Mouse (Mus musculus): Measurements from ENCODE around the gene Papss1. TPM values are rescaled to one million over a fixed set of nuclear protein-coding genes. Genes with fewer than 3 reads are reported as not detected.

Papss1 gene
- polyA plus RNA-seq, 1 experiment from 2014 or later = 41.5 TPM

- Histone ChIP-seq H3K4me1 (no peaks in the 10 kb centered on the region), H3K36me3 (peaks cover 92% of the 10 kb centered on the region)
- 97% methylated on average over 3 of the region's 3 CpGs for WGBS
Measured at GRCm38 (mm10) chr3:131586818-131587217, 22.2 kb downstream of the Papss1 start.

GRCm38 (mm10) chr3:131587959-131588358 is 23.4 kb downstream of the Papss1 start:
- H3K36me3 ChIP-seq = peaks cover 92% of the 10 kb centered on the region
- no peak for ATAC-seq (ENCODE audit: extremely low read depth, insufficient number of reproducible peaks, low FRiP score, low TSS enrichment)
- no peaks in the 10 kb centered on the region for H3K27me3 ChIP-seq (replicated peaks)

More at GRCm38 (mm10) chr3:131586818-131587217, 22.2 kb downstream of the Papss1 start:
- Histone ChIP-seq H3K27me3 (replicated peaks) (no peaks in the 10 kb centered on the region), H3K27ac (replicated peaks) (no peak overlapping the region), H3K4me3 (no peak overlapping the region), H3K9me3 (no peaks in the 10 kb centered on the region), H3K9ac (no peak overlapping the region), H3K4me2 (no peak overlapping the region)
- no peak for ATAC-seq (ENCODE audit: extremely low read depth, insufficient number of reproducible peaks, low FRiP score, low TSS enrichment)

GRCm38 (mm10) chr3:131593143-131593798 is 28.7 kb downstream of the Papss1 start:
- 82% methylated on average over 15 of the region's 15 CpGs for WGBS
- Histone ChIP-seq H3K27me3 (replicated peaks) (no peaks in the 10 kb centered on the region), H3K4me2 (no peak overlapping the region), H3K9ac (no peak overlapping the region), H3K36me3 (peaks cover 67% of the 10 kb centered on the region), H3K27ac (replicated peaks) (no peak overlapping the region), H3K4me3 (no peak overlapping the region), H3K4me1 (no peaks in the 10 kb centered on the region), H3K9me3 (no peaks in the 10 kb centered on the region)
- no peak for ATAC-seq (ENCODE audit: extremely low read depth, insufficient number of reproducible peaks, low FRiP score, low TSS enrichment)

More at GRCm38 (mm10) chr3:131587959-131588358, 23.4 kb downstream of the Papss1 start:
- no peak overlapping the region for H3K9ac ChIP-seq
- no peak overlapping the region for H3K27ac ChIP-seq (replicated peaks)
- no peaks in the 10 kb centered on the region for H3K4me1 ChIP-seq
- no peaks in the 10 kb centered on the region for H3K9me3 ChIP-seq
- H3K4me2 ChIP-seq = no peak overlapping the region
- H3K4me3 ChIP-seq = no peak overlapping the region
- 87% methylated on average over 10 of the region's 10 CpGs for WGBS

GRCm38 (mm10) chr3:131594361-131594760 is 29.8 kb downstream of the Papss1 start:
- no peak overlapping the region for H3K9ac ChIP-seq
- H3K36me3 ChIP-seq = peaks cover 57% of the 10 kb centered on the region
- no peak overlapping the region for H3K27ac ChIP-seq (replicated peaks)
- H3K9me3 ChIP-seq = no peaks in the 10 kb centered on the region
- no peak overlapping the region for H3K4me2 ChIP-seq
- H3K27me3 ChIP-seq (replicated peaks) = no peaks in the 10 kb centered on the region
- H3K4me1 ChIP-seq = no peaks in the 10 kb centered on the region
- H3K4me3 ChIP-seq = no peak overlapping the region
- WGBS = 92% methylated on average over 11 of the region's 11 CpGs
- no peak for ATAC-seq (ENCODE audit: extremely low read depth, insufficient number of reproducible peaks, low FRiP score, low TSS enrichment)

DNA sequence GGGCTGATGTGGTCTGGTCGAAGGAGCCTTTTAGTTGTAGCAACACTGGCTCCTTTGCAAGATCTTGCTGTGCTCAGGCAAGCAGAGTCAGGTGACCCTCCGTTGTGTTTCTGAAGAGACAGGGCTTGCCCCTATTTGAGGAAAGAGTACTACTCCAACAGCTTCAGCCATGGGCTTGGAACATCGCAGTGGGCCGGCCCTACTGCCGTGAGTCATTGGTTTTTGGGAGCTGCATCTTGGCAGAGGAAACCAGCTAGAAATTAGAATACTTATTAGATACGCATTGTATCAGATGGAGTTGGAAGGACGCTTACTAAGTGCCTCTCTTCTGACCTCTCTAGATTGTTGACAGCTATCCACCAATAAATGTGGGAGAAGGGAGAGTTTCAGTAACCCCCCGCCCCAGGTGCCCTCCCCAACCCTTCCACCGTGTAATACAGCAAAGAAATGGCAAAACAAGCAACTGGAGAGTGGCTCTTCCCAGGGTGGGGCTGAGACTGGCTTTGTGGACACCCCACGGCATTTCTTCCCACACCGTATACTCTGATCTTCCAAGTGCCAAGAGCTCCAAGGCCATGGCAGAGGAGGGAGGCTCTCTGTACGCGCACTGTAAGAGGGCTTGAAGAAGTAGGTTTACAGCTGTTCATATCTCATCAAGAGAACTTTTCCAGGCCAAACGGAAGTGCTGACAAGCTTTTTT is 31.1 kb downstream of the Papss1 start:
- H3K4me1 ChIP-seq = no peaks in the 10 kb centered on the region
- H3K36me3 ChIP-seq = peaks cover 46% of the 10 kb centered on the region
- no peak overlapping the region for H3K4me2 ChIP-seq
- no peaks in the 10 kb centered on the region for H3K9me3 ChIP-seq
- H3K27me3 ChIP-seq (replicated peaks) = no peaks in the 10 kb centered on the region
- H3K4me3 ChIP-seq = no peak overlapping the region
- ATAC-seq (ENCODE audit: extremely low read depth, insufficient number of reproducible peaks, low FRiP score, low TSS enrichment) = no peak
- H3K27ac ChIP-seq (replicated peaks) = no peak overlapping the region
- no peak overlapping the region for H3K9ac ChIP-seq
- WGBS = 78% methylated on average over 14 of the region's 14 CpGs

DNA sequence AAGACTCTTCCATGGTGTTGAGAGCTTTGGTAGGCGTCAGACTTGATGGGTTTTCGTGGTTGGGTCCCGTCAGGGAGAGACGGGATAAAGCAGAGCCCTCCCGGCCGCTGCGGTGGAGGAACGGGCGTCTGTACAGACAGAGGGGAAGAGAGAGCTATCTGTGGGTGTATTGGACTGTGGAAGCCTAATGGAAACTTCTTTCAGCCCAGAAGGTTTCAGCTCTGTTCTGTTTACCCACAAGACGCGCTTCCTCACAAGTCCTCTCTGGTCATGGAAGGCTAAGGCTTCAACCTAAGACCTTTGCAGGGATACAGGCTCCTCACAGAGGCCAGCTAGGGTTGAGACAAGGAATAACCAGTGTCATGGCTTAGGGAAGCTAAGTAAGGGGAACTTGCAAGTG is 36.2 kb downstream of the Papss1 start:
- no peaks in the 10 kb centered on the region for H3K27me3 ChIP-seq (replicated peaks)
- peaks cover 42% of the 10 kb centered on the region for H3K36me3 ChIP-seq
- H3K9me3 ChIP-seq = no peaks in the 10 kb centered on the region
- H3K4me1 ChIP-seq = no peaks in the 10 kb centered on the region
- no peak overlapping the region for H3K9ac ChIP-seq
- WGBS = 85% methylated on average over 11 of the region's 11 CpGs
- H3K4me3 ChIP-seq = no peak overlapping the region
- no peak overlapping the region for H3K27ac ChIP-seq (replicated peaks)
- no peak overlapping the region for H3K4me2 ChIP-seq
- no peak for ATAC-seq (ENCODE audit: extremely low read depth, insufficient number of reproducible peaks, low FRiP score, low TSS enrichment)

- no peaks in the 10 kb centered on the region for H3K27me3 ChIP-seq (replicated peaks)
- H3K27ac ChIP-seq (replicated peaks) = no peak overlapping the region
- no peak overlapping the region for H3K9ac ChIP-seq
- 84% methylated on average over 1 of the region's 1 CpGs for WGBS
- no peak overlapping the region for H3K4me3 ChIP-seq
- no peak overlapping the region for H3K4me2 ChIP-seq
- H3K36me3 ChIP-seq = peaks cover 49% of the 10 kb centered on the region
- no peak for ATAC-seq (ENCODE audit: extremely low read depth, insufficient number of reproducible peaks, low FRiP score, low TSS enrichment)
- H3K4me1 ChIP-seq = no peaks in the 10 kb centered on the region
- no peaks in the 10 kb centered on the region for H3K9me3 ChIP-seq
Measured at GRCm38 (mm10) chr3:131601366-131601765, 36.8 kb downstream of the Papss1 start.

GRCm38 (mm10) chr3:131602995-131603414 is 38.4 kb downstream of the Papss1 start:
- 87% methylated on average over 4 of the region's 4 CpGs for WGBS
- H3K36me3 ChIP-seq = peaks cover 58% of the 10 kb centered on the region
- H3K4me1 ChIP-seq = no peaks in the 10 kb centered on the region

GRCm38 (mm10) chr3:131608112-131608511 is 43.5 kb downstream of the Papss1 start:
- Histone ChIP-seq H3K36me3 (peaks cover 61% of the 10 kb centered on the region), H3K4me3 (no peak overlapping the region), H3K9me3 (no peaks in the 10 kb centered on the region), H3K27me3 (replicated peaks) (no peaks in the 10 kb centered on the region), H3K9ac (no peak overlapping the region), H3K4me1 (no peaks in the 10 kb centered on the region), H3K4me2 (no peak overlapping the region), H3K27ac (replicated peaks) (no peak overlapping the region)
- 90% methylated on average over 6 of the region's 6 CpGs for WGBS
- no peak for ATAC-seq (ENCODE audit: extremely low read depth, insufficient number of reproducible peaks, low FRiP score, low TSS enrichment)

More at GRCm38 (mm10) chr3:131602995-131603414, 38.4 kb downstream of the Papss1 start:
- H3K27ac ChIP-seq (replicated peaks) = no peak overlapping the region
- H3K4me3 ChIP-seq = no peak overlapping the region
- H3K9me3 ChIP-seq = no peaks in the 10 kb centered on the region
- H3K27me3 ChIP-seq (replicated peaks) = no peaks in the 10 kb centered on the region
- H3K4me2 ChIP-seq = no peak overlapping the region
- no peak overlapping the region for H3K9ac ChIP-seq
- no peak; the same call in 1 of the 2 replicates for ATAC-seq (ENCODE audit: extremely low read depth, insufficient number of reproducible peaks, low FRiP score, low TSS enrichment)

- H3K27me3 ChIP-seq (replicated peaks) = no peaks in the 10 kb centered on the region
- H3K4me2 ChIP-seq = no peak overlapping the region
- no peak overlapping the region for H3K4me3 ChIP-seq
- no peaks in the 10 kb centered on the region for H3K9me3 ChIP-seq
- no peak overlapping the region for H3K27ac ChIP-seq (replicated peaks)
- WGBS = 82% methylated on average over 4 of the region's 4 CpGs
- H3K4me1 ChIP-seq = no peaks in the 10 kb centered on the region
- no peak for ATAC-seq (ENCODE audit: extremely low read depth, insufficient number of reproducible peaks, low FRiP score, low TSS enrichment)
- no peak overlapping the region for H3K9ac ChIP-seq
- H3K36me3 ChIP-seq = peaks cover 68% of the 10 kb centered on the region
Measured at GRCm38 (mm10) chr3:131609651-131610050, 45.1 kb downstream of the Papss1 start.

GRCm38 (mm10) chr3:131610595-131610994 is 46.0 kb downstream of the Papss1 start:
- 65% methylated on average over 6 of the region's 6 CpGs for WGBS
- no peak overlapping the region for H3K9ac ChIP-seq
- no peak for ATAC-seq (ENCODE audit: extremely low read depth, insufficient number of reproducible peaks, low FRiP score, low TSS enrichment)
- no peak overlapping the region for H3K4me3 ChIP-seq
- no peak overlapping the region for H3K4me2 ChIP-seq
- H3K27ac ChIP-seq (replicated peaks) = no peak overlapping the region
- peaks cover 65% of the 10 kb centered on the region for H3K36me3 ChIP-seq
- no peaks in the 10 kb centered on the region for H3K9me3 ChIP-seq
- no peaks in the 10 kb centered on the region for H3K27me3 ChIP-seq (replicated peaks)
- H3K4me1 ChIP-seq = no peaks in the 10 kb centered on the region

DNA sequence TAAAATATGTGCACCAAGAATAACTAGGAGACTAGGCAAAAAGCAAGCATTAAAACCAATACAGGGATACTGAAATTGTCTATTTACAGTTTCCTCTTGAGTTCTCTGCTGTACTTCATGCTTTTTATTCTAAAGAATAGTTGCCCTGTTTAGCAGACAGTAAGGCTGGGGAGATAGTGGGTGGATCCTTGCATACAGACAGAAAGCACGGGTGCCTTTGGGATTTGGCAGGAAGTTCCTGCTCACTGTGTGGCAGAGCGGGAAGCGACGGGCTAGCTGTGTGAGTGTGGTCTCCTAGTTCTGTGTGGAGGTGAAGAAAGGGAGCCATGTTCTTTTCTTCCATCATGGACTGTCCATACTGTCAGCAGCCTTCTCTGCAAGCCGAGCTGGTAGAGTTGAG is 48.3 kb downstream of the Papss1 start:
- no peak overlapping the region for H3K9ac ChIP-seq
- no peak overlapping the region for H3K4me2 ChIP-seq
- no peak overlapping the region for H3K4me3 ChIP-seq
- no peak overlapping the region for H3K27ac ChIP-seq (replicated peaks)
- H3K36me3 ChIP-seq = peaks cover 52% of the 10 kb centered on the region
- H3K4me1 ChIP-seq = no peaks in the 10 kb centered on the region
- no peaks in the 10 kb centered on the region for H3K9me3 ChIP-seq
- no peaks in the 10 kb centered on the region for H3K27me3 ChIP-seq (replicated peaks)
- no peak for ATAC-seq (ENCODE audit: extremely low read depth, insufficient number of reproducible peaks, low FRiP score, low TSS enrichment)
- 53% methylated on average over 5 of the region's 5 CpGs for WGBS
